Mouse (Mus musculus): ENCODE data around the gene Tmem91. TPM values are rescaled to one million over a fixed set of nuclear protein-coding genes. Genes with fewer than 3 reads are reported as not detected.

Tmem91 gene
- total RNA-seq, 2 experiments from 2014 or later: 8.4 to 10.9 TPM

- no peak for DNase-seq (ENCODE audit: low spot score in 2 of 2)
Measured at GRCm38 (mm10) chr7:25672442-25672841, 2.5 kb downstream of the Tmem91 start.

GRCm38 (mm10) chr7:25671686-25672085 lies 3.3 kb downstream of the Tmem91 start:
- no peak for DNase-seq (ENCODE audit: low spot score in 2 of 2)

GRCm38 (mm10) chr7:25670096-25670495 lies 4.9 kb downstream of the Tmem91 start:
- DNase-seq (ENCODE audit: low spot score in 2 of 2): no peak

- DNase-seq (ENCODE audit: low spot score in 2 of 2): no peak
Measured at GRCm38 (mm10) chr7:25669631-25670030, 5.3 kb downstream of the Tmem91 start.

- no peak for DNase-seq (ENCODE audit: low spot score in 2 of 2)
Measured at GRCm38 (mm10) chr7:25669158-25669557, 5.8 kb downstream of the Tmem91 start.

GRCm38 (mm10) chr7:25666381-25666780 lies 8.6 kb downstream of the Tmem91 start:
- DNase-seq (ENCODE audit: low spot score in 2 of 2): no peak

GRCm38 (mm10) chr7:25658657-25659472 lies 16.1 kb downstream of the Tmem91 start, which contains the start of the genes Bckdha and Exosc5:
Gene Bckdha (minus strand): TSS chr7:25658981.
Gene Exosc5 (plus strand): TSS chr7:25659164.
- peak; percentile 99 to 100 for DNase-seq (ENCODE audit: low spot score in 2 of 2)

DNA sequence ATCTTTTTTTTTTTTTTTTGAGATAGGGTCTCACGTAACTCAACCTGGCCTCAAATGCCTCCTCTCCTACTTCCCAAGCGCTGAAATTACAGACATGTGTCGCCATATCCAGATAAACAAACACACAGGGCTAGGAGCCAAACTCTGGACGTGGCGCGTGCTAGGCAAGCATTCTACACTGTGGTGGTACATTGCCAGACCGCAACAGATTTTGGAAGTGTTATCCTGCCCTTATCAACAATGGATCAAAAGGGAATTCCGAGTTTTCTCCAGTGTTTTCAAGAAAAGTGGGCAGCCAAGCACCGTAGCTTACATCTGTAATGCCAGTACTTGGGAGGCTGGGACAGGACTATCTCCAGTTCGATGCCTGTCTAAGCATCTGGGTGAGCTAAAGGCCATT lies 17.2 kb downstream of the Tmem91 start:
- DNase-seq (ENCODE audit: low spot score in 2 of 2): no peak

DNA sequence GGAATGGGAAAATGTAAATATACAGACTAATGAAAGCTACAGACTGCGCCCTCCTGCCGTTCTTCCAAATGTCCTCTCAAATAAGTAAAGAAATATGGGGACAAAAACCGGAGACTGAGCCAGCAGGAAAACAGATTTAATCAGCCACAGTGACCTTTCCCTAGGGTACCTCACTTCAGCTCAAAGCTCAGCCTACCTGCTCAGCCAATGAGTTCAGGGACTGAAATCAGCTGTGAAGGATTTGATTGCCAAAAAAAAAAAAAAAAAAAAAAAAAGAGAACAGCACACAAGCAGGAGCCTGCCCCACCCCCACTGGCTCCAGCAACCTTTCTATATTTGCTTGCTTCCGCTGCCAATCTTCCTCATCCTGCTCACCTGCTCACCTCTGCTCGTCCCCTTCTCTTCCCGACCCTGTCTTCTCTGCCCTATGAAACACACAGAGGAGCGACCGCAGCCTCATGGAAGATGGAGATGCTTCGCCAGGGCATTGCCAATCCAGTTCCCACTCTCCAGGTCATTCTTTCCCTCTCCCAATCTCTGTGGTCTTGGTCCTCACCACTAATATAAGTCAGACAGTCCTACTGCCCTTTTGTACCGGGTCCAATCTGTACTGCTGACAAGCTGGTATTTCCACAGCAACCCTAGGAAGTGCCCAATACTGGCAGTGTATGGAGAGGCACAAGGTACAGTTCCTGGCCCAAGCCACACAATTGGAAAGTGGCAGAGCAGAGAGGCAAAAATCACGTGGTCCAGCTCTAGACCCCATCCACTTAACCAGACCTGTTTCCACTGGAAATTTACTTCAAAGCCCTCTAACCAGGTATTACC lies 19.2 kb downstream of the Tmem91 start:
- DNase-seq (ENCODE audit: low spot score in 2 of 2): no peak

DNA sequence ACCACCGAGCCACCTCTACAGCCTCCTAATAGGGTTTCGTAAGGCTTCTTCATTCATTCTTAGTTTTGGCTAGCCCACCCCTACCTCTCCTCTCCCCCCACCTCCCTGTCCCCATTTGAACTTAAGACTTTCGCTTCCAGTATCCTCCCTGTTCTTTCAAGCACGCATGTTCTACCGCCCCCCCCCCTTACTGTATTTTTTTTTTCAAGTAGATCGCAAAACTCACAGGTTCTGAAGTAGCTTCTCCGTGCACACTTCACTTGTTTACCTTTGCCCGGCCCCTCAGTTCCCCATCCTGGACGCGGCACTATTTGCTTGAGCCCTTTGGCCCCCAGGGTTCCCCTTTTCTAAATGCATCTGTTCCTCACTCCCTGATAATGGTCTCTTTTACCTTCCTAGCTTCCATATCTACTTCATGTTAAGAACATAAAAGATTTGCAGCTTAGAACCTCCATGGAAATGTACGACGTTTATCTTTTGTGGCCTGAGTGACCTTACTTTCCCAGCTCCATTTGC lies 22.7 kb downstream of the Tmem91 start:
- no peak for DNase-seq (ENCODE audit: low spot score in 2 of 2)

DNA sequence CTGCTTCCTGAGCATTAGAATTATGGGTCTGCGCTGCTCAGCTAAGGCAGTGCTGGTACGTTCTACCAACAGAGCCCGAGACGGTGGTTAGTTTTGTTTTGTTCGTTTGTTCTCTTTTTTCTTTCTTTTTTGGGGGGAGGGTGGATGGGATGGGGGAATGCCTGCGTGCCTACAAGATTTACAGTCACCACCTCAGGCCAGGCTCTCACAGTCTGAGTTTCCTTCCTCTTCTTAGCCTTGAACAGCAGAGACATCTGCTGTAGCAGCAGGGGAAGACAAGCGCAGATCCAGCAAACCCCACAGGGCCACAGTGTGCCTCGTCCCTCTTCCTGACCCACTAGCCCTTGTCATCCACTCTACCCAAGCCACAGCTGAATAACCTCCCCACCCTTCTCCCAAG lies 23.7 kb downstream of the Tmem91 start:
- no peak for DNase-seq (ENCODE audit: low spot score in 2 of 2)

DNA sequence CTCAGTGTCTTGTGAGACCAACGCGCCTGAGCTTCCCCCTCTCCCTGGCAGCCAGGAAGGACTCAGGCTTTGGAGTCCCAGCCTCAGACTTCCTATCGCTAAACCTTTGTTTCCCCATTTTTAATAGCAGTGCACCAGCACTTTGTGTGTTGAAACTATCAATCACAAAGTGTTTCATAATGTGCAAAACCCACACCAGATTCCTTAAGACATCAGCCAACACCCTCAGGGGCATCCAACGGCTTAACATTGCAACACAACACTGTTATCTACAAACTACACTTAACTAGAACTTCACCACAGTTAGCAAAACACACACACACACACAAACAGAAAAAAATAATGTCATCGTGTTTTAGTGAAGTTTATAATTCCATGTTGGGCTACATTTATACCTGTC lies 25.1 kb downstream of the Tmem91 start:
- DNase-seq (ENCODE audit: low spot score in 2 of 2): no peak

- DNase-seq (ENCODE audit: low spot score in 2 of 2): no peak
Measured at GRCm38 (mm10) chr7:25647574-25648123, 27.3 kb downstream of the Tmem91 start.

DNA sequence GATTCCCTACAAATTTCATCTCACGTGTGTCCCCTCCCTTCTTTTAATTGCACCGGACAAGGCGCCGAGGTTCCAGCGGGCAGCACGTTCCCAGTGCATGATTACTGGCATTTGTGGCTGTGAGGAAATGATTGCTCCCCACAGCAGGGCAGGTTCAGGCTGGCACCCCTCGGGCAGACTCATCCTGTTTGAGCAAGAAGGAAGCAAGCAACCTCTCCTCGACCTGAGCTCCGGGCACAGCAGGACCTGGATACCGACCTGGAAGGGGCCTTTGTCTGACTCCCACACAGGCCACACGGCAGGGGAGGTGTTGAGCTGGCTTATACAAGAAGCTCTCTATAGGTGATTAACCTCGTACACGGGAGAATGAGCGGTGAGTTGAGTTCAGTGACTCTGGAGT lies 29.9 kb downstream of the Tmem91 start:
- no peak for DNase-seq (ENCODE audit: low spot score in 2 of 2)

- DNase-seq (ENCODE audit: low spot score in 2 of 2): no peak
Measured at GRCm38 (mm10) chr7:25644631-25645030, 30.3 kb downstream of the Tmem91 start.

DNA sequence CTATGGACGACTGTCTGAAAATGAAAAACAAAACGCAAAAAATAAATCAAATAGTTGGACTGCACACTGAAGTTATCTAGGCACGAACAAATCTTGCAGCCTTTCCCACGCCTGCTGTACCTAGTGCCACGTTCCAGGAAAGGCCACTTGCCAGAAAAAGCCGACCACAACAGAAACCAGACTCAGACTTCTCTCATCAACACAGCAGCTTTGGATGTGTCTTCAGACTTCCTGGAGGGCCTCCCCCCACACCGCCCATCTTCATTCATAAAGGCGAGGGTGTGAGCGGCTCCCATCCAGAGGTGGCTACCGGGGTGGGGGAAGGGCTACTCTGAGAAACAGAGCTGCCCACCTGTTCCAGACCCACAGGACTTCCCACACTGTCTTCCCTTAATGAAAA lies 30.8 kb downstream of the Tmem91 start:
- no peak for DNase-seq (ENCODE audit: low spot score in 2 of 2)

- DNase-seq (ENCODE audit: low spot score in 2 of 2): no peak
Measured at GRCm38 (mm10) chr7:25639754-25640153, 35.2 kb downstream of the Tmem91 start.

DNA sequence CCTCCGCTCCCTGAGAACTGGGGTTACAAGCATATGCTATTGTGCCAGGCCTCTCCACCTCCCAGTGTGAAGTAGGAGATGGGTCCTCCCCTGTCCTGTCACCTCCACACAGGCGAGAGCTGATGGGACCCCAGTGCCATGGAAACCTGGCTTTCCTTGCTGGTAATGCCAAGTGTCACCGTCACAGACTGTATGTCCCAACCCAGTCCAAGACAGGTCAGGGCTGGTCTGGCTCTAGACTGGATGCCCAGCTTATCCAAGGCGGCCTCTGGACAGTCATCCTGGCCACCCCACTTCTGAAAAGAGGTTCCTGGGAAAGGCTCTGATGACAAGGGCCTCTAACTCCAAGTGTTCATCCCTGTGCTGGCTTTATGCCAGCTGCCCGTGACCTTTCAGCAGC lies 37.9 kb downstream of the Tmem91 start:
- no peak for DNase-seq (ENCODE audit: low spot score in 2 of 2)

DNA sequence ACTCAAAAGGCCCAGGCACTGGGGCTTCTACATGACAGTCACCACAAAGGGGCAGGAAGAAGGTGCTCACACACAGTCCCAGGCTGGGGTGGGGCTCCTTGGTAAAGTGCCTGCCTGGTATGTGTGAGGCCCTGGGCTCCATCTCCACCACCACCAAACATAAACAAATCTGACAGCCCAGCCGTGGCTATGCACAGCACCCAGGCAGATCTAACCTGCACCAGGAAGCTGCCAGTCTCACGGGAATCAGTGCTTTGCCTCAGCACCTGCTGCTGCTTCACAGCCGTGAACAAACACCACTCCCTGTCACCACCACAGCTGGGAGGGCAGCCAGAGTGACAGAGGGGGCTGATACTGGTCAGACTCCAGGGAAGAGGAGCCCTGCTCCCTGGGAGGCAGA lies 38.6 kb downstream of the Tmem91 start:
- DNase-seq (ENCODE audit: low spot score in 2 of 2): no peak

DNA sequence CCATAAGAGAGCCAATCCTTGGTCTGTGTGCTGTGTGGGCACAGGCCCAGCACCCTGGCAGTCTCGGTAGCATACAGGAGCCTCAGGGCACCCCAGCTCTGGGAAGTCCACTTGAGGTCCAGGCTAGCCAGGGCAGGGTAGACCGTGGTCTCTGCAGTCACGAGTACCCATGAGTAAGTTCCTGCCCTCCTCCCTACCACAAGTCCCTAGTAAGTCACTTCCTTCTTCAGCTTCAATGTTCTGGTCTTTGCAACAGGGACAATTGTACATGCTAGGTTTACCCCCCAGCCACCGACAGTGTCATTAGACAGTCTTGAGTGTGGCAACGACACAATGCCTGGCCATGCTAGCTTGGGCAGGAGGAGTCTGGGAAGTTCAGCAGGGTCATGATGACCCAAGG lies 42.3 kb downstream of the Tmem91 start:
- DNase-seq (ENCODE audit: low spot score in 2 of 2): no peak

DNA sequence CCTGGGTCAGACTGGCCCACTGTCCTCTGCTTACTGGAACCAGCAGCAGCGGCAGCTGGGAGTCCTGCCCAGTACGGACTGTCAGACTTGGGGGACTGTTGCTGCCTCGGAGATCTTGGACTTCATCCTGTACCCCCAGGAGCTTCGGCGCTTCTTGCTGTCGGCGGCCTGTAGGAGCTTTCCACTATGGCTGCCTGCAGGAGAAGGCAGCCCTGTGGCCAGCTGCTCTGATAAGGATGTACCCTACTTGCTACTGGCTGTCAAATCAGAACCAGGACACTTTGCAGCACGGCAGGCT lies 46.7 kb downstream of the Tmem91 start:
- no peak for DNase-seq (ENCODE audit: low spot score in 2 of 2)

All from layer of hippocampus, adult 18-20 months (tissue).